Mouse (Mus musculus): ENCODE measurements at regions not wholly inside any gene's neighbourhood (a gene's known extent, or its start where the extent isn't known, plus 50 kb on each side); places are given as distances from the start of the nearest gene placed in this dataset.
"Not testable (repeated sequence)": the region's sequence is repeated elsewhere in the genome, so short reads cannot be mapped to it uniquely, and the experiment has no call there.

GRCm38 (mm10) chr4:67378632-67379031, 551.2 kb downstream of the Tlr4 start:
- DNase-seq (ENCODE audit: extremely low read depth, insufficient read length, low spot score): no peak

GRCm38 (mm10) chr4:67387834-67388233, 560.5 kb downstream of the Tlr4 start:
- DNase-seq (ENCODE audit: extremely low read depth, insufficient read length, low spot score): no peak

- DNase-seq (ENCODE audit: extremely low read depth, insufficient read length, low spot score): no peak
These were observed 575.6 kb downstream of the Tlr4 start for GRCm38 (mm10) chr4:67402977-67403376.

- no peak for DNase-seq (ENCODE audit: extremely low read depth, insufficient read length, low spot score)
These were observed 596.7 kb downstream of the Tlr4 start for GRCm38 (mm10) chr4:67424064-67424463.

GRCm38 (mm10) chr4:67425712-67426111, 598.3 kb downstream of the Tlr4 start:
- DNase-seq (ENCODE audit: extremely low read depth, insufficient read length, low spot score): no peak

- DNase-seq (ENCODE audit: extremely low read depth, insufficient read length, low spot score): no peak
These were observed 620.5 kb downstream of the Tlr4 start for GRCm38 (mm10) chr4:67447835-67448234.

GRCm38 (mm10) chr4:67459871-67460270, 632.5 kb downstream of the Tlr4 start:
- not testable (repeated sequence) for DNase-seq (ENCODE audit: extremely low read depth, insufficient read length, low spot score)

- no peak for DNase-seq (ENCODE audit: extremely low read depth, insufficient read length, low spot score)
These were observed 645.6 kb downstream of the Tlr4 start for GRCm38 (mm10) chr4:67473034-67473433.

- peak; percentile 3 for DNase-seq (ENCODE audit: extremely low read depth, insufficient read length, low spot score)
These were observed 650.0 kb downstream of the Tlr4 start for GRCm38 (mm10) chr4:67477264-67477845.

GRCm38 (mm10) chr4:67478081-67478480, 650.7 kb downstream of the Tlr4 start:
- DNase-seq (ENCODE audit: extremely low read depth, insufficient read length, low spot score): no peak

GRCm38 (mm10) chr4:67522235-67522634, 694.9 kb downstream of the Tlr4 start:
- DNase-seq (ENCODE audit: extremely low read depth, insufficient read length, low spot score): no peak

GRCm38 (mm10) chr4:67523158-67523557, 695.8 kb downstream of the Tlr4 start:
- no peak for DNase-seq (ENCODE audit: extremely low read depth, insufficient read length, low spot score)

GRCm38 (mm10) chr4:67529586-67529985, 702.2 kb downstream of the Tlr4 start:
- DNase-seq (ENCODE audit: extremely low read depth, insufficient read length, low spot score): no peak

- DNase-seq (ENCODE audit: extremely low read depth, insufficient read length, low spot score): no peak
These were observed 712.1 kb downstream of the Tlr4 start for GRCm38 (mm10) chr4:67539466-67539865.

- no peak for DNase-seq (ENCODE audit: extremely low read depth, insufficient read length, low spot score)
These were observed 718.6 kb downstream of the Tlr4 start for GRCm38 (mm10) chr4:67546013-67546412.

- DNase-seq (ENCODE audit: extremely low read depth, insufficient read length, low spot score): no peak
These were observed 720.6 kb downstream of the Tlr4 start for GRCm38 (mm10) chr4:67547957-67548356.

- no peak for DNase-seq (ENCODE audit: extremely low read depth, insufficient read length, low spot score)
These were observed 726.1 kb downstream of the Tlr4 start for GRCm38 (mm10) chr4:67553511-67553910.

GRCm38 (mm10) chr4:67574816-67575215, 747.4 kb downstream of the Tlr4 start:
- no peak for DNase-seq (ENCODE audit: extremely low read depth, insufficient read length, low spot score)

GRCm38 (mm10) chr4:67589501-67589900, 762.1 kb downstream of the Tlr4 start:
- no peak for DNase-seq (ENCODE audit: extremely low read depth, insufficient read length, low spot score)

- DNase-seq (ENCODE audit: extremely low read depth, insufficient read length, low spot score): no peak
These were observed 762.8 kb downstream of the Tlr4 start for GRCm38 (mm10) chr4:67589976-67590727.

GRCm38 (mm10) chr4:67607166-67607565, 779.8 kb downstream of the Tlr4 start:
- DNase-seq (ENCODE audit: extremely low read depth, insufficient read length, low spot score): no peak

GRCm38 (mm10) chr4:67614486-67615067, 787.2 kb downstream of the Tlr4 start:
- DNase-seq (ENCODE audit: extremely low read depth, insufficient read length, low spot score): no peak

Data from 3134 (cell line).